Mouse (Mus musculus) left cerebral cortex, postnatal 10 days (tissue): ENCODE measurements around the gene 0610012G03Rik. TPM values are rescaled to one million over a fixed set of nuclear protein-coding genes. Genes with fewer than 3 reads are reported as not detected.

Source experiments
- DNase-seq, 2 experiments: peaks; one replicate each; pipeline ENCODE4 v3.0.0; 2021 to 2022; ENCODE audit warnings: low spot score in 2 of 2, mixed read lengths in 1 of 2; ENCODE audit errors: extremely low spot score in 1 of 2
- intact Hi-C: fragments of 180-260 bp; cut with DNase I; formaldehyde crosslinking; loops from one replicate; pipeline ENCODE4 v1.15.1; 2025
- microRNA-seq: library from miRNA; unstranded; fragments of <30 nt; microRNA quantifications from one replicate; pipeline ENCODE4 v1.2.0, GENCODE M21; 2022
- total RNA-seq, 2 experiments: library from RNA; stranded (reverse); gene quantifications; 2 replicates each; pipeline ENCODE4 v1.2.3; 2021

Gene 0610012G03Rik
- total RNA-seq, 2 experiments from 2014 or later, result 52.4 to 54.4 TPM

- intact Hi-C loops, result no loop called here
These were observed 49.6 kb downstream of the 0610012G03Rik start for GRCm38 (mm10) chr16:31898546-31899326.

More at GRCm38 (mm10) chr16:31898546-31899326, 49.6 kb downstream of the 0610012G03Rik start:
- peak; percentile 71 to 85 for DNase-seq

Small RNA genes within 50 kb of the gene (microRNA-seq; reads per million reads assigned to microRNA genes)
- gene Gm26269, result not detected

Other genes starting within 250 kb of the 0610012G03Rik start
- under 1 TPM; 0.36 to 0.61 TPM for gene Meltf, start 69.7 kb downstream of the 0610012G03Rik start, total RNA-seq
- 10 to 100 TPM in 1 of 2 experiments, 1 to 10 TPM in 1; 7.9 to 12.9 TPM for gene Pigz, start 14.6 kb downstream of the 0610012G03Rik start, total RNA-seq
- gene Ncbp2, start within 50 bp of the 0610012G03Rik start, total RNA-seq, result 10 to 100 TPM; 44.8 to 45.9 TPM
- gene Senp5, start 54.8 kb upstream of the 0610012G03Rik start, total RNA-seq, result 10 to 100 TPM; 41.7 to 43.8 TPM
- gene Pak2, start 130.8 kb upstream of the 0610012G03Rik start, total RNA-seq, result 10 to 100 TPM; 29.0 to 30.5 TPM
- gene Pigx, start 151.2 kb upstream of the 0610012G03Rik start, total RNA-seq, result 10 to 100 TPM; 27.7 to 33.5 TPM
- gene Cep19, start 151.3 kb upstream of the 0610012G03Rik start, total RNA-seq, result 10 to 100 TPM; 59.0 to 63.1 TPM
- 10 to 100 TPM in 1 of 2 experiments, 1 to 10 TPM in 1; 7.3 to 10.3 TPM for gene Nrros, start 217.1 kb upstream of the 0610012G03Rik start, total RNA-seq
- not detected for gene Bex6, start 231.3 kb upstream of the 0610012G03Rik start, total RNA-seq